Mouse (Mus musculus) midbrain, embryonic 14.5 days (tissue): Measurements from ENCODE around the gene Wdhd1. TPM values are rescaled to one million over a fixed set of nuclear protein-coding genes. Genes with fewer than 3 reads are reported as not detected.

Experiments
- ATAC-seq: fragments of 200-750 bp; cut with Nextera tagmentation; 2 replicates; pipeline ENCODE4 v1.8.0; 2017; ENCODE audit warnings: moderate number of reproducible peaks, moderate library complexity; ENCODE audit not compliant: low FRiP score, low TSS enrichment
- DNase-seq: peaks from one replicate; pipeline ENCODE4 v3.0.0-alpha.2; 2015
- H3K27ac ChIP-seq: fragments of 300-500 bp; sonication (generic); replicated peaks from 2 replicates; pipeline ENCODE4 v1.5.1; 2014; ENCODE audit warnings: mild to moderate bottlenecking, low read depth, low read length, moderate library complexity
- H3K27me3 ChIP-seq: fragments of 300-500 bp; sonication (generic); 2 replicates; pipeline ENCODE4 v1.6.1; 2014; ENCODE audit warnings: low read length, control low read depth, mixed read lengths; ENCODE audit not compliant: control insufficient read depth, insufficient read depth
- H3K36me3 ChIP-seq: fragments of 300-500 bp; sonication (generic); 2 replicates; pipeline ENCODE4 v1.6.1; 2014; ENCODE audit warnings: low read length, control low read depth; ENCODE audit not compliant: control insufficient read depth, insufficient read depth
- H3K4me1 ChIP-seq: fragments of 300-500 bp; sonication (generic); 2 replicates; pipeline ENCODE4 v1.6.1; 2014; ENCODE audit warnings: mild to moderate bottlenecking, antibody characterized with exemption, low read length, control low read depth; ENCODE audit not compliant: control insufficient read depth, insufficient read depth
- H3K4me2 ChIP-seq: fragments of 300-500 bp; sonication (generic); 2 replicates; pipeline ENCODE4 v1.6.1; 2014; ENCODE audit warnings: mild to moderate bottlenecking, low read length, moderate library complexity
- H3K4me3 ChIP-seq: fragments of 300-500 bp; sonication (generic); replicated peaks from 2 replicates; pipeline ENCODE4 v1.5.1; 2014; ENCODE audit warnings: low read depth, low read length
- H3K9ac ChIP-seq: fragments of 300-500 bp; sonication (generic); replicated peaks from 2 replicates; pipeline ENCODE4 v1.6.1; 2014; ENCODE audit warnings: mild to moderate bottlenecking, low read length, moderate library complexity
- H3K9me3 ChIP-seq: fragments of 300-500 bp; sonication (generic); 2 replicates; pipeline ENCODE4 v1.6.1; 2016; ENCODE audit warnings: low read length, control low read depth, mixed read lengths; ENCODE audit not compliant: control insufficient read depth
- WGBS: fragments of 180-500 bp; shearing (Covaris S2); extraction: QIAGEN DNeasy Blood & Tissue Kit; methylation state at CpG from one replicate; pipeline ENCODE4 v1.1.7; 2014; 5-methylcytosine and 5-hydroxymethylcytosine counted together
- polyA plus RNA-seq: library from polyadenylated mRNA; unstranded; fragments of >200 nt; fragmentation: Nextera tagmentation; extraction: Ambion mirVana; gene quantifications from 2 replicates; pipeline ENCODE4 v1.2.1, GENCODE M21; 2014

Wdhd1 gene
- polyA plus RNA-seq, 1 experiment from 2014 or later, result 21.1 TPM

DNA sequence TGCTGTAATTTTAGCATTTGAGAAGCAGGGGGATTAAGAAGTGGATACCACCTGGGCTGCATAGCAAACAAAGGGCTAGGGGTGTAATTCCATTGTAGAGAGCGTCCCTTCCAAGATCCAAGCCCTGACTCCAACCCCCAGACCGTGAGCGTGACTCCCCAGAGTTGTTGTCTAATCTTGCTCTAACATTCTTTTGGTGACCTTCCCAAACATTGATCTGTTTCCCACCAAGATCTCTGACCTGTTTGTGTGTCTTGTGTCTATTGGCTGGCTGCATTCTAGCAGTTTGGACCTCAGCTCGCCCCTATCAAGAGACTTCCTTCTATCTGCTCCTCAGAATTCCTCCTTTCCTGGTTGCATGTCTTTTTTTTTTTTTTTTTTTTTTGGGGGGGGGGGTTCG, 10.4 kb upstream of the Wdhd1 start:
- no peak overlapping the region for H3K27ac ChIP-seq
- WGBS, result 81% methylated on average over 5 of the region's 5 CpGs

DNA sequence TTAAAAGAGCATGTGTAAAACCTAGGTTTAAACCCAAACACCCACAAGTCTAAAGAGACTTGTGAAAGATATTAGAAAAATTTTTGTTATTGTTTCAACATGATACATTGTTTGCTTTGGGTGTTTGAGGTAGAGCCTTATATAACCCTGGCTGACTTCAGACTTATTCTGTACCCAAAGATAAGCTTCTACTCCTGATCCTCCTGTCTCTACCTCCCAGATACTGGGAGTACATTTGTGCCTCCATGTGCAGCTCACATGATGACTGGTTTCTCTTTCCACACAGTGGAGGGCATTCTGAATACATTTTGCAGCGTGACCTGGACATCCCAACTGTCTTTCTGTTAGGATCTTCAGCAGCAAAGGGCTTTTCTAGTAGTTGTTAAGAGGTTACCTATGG, 9.6 kb upstream of the Wdhd1 start:
- Histone ChIP-seq H3K36me3 (peaks cover 12% of the 10 kb centered on the region), H3K9ac (no peak overlapping the region), H3K4me3 (no peak overlapping the region), H3K9me3 (no peaks in the 10 kb centered on the region), H3K27me3 (no peaks in the 10 kb centered on the region), H3K4me2 (no peak overlapping the region), H3K27ac (no peak overlapping the region), H3K4me1 (no peaks in the 10 kb centered on the region)
- DNase-seq, result no peak
- no peak for ATAC-seq
- 86% methylated on average over 1 of the region's 1 CpGs for WGBS

More for the DNA sequence above, 10.4 kb upstream of the Wdhd1 start:
- ATAC-seq (no peak), DNase-seq (no peak)
- Histone ChIP-seq H3K36me3 (peaks cover 12% of the 10 kb centered on the region), H3K9me3 (no peaks in the 10 kb centered on the region), H3K4me3 (no peak overlapping the region), H3K27me3 (no peaks in the 10 kb centered on the region), H3K9ac (no peak overlapping the region), H3K4me2 (no peak overlapping the region), H3K4me1 (no peaks in the 10 kb centered on the region)

DNA sequence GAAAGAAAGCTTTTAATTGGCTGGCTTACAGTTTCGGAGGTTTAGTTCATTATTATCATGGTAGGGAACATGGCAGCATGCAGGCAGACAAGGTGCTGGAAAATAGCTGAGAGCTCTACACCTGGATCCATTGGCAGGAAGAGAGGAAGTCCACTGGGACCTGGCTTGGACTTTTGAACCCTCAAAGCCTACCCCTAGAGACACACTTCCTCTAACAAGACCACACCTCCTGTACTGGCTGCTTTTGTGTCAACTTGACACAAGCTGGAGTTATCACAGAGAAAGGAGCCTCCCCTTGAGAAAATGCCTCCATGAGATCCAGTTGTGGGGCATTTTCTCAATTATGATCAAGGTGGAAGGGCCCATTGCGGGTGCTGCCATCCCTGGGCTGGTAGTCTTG, 8.6 kb upstream of the Wdhd1 start:
- Histone ChIP-seq H3K4me3 (no peak overlapping the region), H3K4me1 (no peaks in the 10 kb centered on the region), H3K4me2 (no peak overlapping the region), H3K9ac (no peak overlapping the region), H3K36me3 (peaks cover 7% of the 10 kb centered on the region), H3K27me3 (no peaks in the 10 kb centered on the region), H3K27ac (no peak overlapping the region), H3K9me3 (no peaks in the 10 kb centered on the region)
- no peak for DNase-seq
- no peak for ATAC-seq
- 96% methylated on average over 2 of the region's 2 CpGs for WGBS

DNA sequence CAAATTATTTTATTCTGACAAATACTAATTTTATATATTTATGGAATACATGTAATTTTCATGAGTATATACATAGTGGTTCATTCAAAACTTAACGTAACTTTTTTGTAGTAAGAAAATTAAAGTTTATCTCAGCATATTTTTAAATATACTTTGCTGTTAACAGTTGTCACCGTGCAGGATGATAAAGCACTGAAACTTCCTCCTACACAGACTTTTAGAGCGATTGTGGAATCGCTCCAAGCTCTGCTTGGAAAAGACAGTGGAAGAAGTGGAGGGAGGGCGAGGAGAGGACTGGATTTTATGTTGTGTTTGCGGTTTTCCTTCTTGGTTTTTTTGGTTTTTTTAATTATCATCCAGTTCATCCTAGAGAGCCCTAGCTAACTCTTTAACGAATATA, 6.9 kb upstream of the Wdhd1 start:
- H3K4me2 ChIP-seq, result no peak overlapping the region
- no peaks in the 10 kb centered on the region for H3K36me3 ChIP-seq
- no peaks in the 10 kb centered on the region for H3K9me3 ChIP-seq
- no peak overlapping the region for H3K4me3 ChIP-seq
- no peak for DNase-seq
- no peaks in the 10 kb centered on the region for H3K27me3 ChIP-seq
- H3K9ac ChIP-seq, result no peak overlapping the region
- ATAC-seq, result no peak
- 96% methylated on average over 7 of the region's 7 CpGs for WGBS
- H3K27ac ChIP-seq, result no peak overlapping the region
- no peaks in the 10 kb centered on the region for H3K4me1 ChIP-seq

DNA sequence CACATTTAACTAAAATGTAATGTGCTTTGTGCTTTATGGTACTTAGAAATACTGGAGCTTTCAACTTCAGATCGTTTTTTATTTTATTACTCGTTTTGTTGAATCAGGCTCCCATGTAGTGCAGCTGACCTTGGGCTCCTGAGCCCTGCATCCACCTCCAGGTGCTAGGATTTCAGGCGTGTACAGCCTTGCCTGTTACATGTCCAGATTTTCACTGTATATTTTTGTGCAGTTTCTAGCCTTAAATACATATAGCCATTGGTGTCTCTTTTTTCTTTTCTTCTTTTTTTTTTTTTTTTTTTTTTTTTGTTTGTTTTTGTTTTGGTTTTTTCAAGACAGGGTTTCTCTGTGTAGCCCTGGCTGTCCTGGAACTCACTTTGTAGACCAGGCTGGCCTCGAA, 4.9 kb upstream of the Wdhd1 start:
- Histone ChIP-seq H3K4me2 (no peak overlapping the region), H3K36me3 (no peaks in the 10 kb centered on the region), H3K27me3 (no peaks in the 10 kb centered on the region), H3K4me3 (no peak overlapping the region), H3K9ac (no peak overlapping the region), H3K4me1 (peaks cover 8% of the 10 kb centered on the region), H3K9me3 (no peaks in the 10 kb centered on the region), H3K27ac (no peak overlapping the region)
- ATAC-seq, result no peak
- DNase-seq, result no peak
- WGBS, result 94% methylated on average over 4 of the region's 4 CpGs

DNA sequence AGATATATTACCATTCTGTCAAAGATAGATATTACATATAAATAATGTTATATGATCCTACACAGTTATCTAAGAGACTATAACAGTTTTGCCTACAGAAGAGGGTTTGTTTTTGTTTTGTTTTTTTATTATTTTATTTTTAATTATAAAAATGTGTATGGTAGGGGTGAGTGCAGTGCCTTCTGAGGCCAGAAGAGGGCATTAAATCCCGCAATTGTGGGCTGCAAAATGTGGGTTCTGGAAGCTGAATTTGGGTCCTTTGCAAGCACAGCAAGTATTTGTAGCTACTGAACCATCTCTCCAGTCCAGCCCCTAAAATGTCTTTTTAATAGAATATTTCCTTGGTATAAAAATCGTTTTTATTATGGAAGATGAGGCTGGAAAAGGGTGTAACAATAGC, 2.4 kb upstream of the Wdhd1 start:
- H3K27me3 ChIP-seq, result no peaks in the 10 kb centered on the region
- H3K36me3 ChIP-seq, result 0 out of 2 replicates have a peak, but pooled peaks cover 3% of the 10 kb centered on the region
- no peak for ATAC-seq
- no peak overlapping the region for H3K9ac ChIP-seq
- H3K4me1 ChIP-seq, result peaks cover 14% of the 10 kb centered on the region
- H3K4me3 ChIP-seq, result no peak overlapping the region
- no peak overlapping the region for H3K27ac ChIP-seq
- no peaks in the 10 kb centered on the region for H3K9me3 ChIP-seq
- no peak for DNase-seq
- H3K4me2 ChIP-seq, result no peak overlapping the region
- 83% methylated on average over 2 of the region's 2 CpGs for WGBS

DNA sequence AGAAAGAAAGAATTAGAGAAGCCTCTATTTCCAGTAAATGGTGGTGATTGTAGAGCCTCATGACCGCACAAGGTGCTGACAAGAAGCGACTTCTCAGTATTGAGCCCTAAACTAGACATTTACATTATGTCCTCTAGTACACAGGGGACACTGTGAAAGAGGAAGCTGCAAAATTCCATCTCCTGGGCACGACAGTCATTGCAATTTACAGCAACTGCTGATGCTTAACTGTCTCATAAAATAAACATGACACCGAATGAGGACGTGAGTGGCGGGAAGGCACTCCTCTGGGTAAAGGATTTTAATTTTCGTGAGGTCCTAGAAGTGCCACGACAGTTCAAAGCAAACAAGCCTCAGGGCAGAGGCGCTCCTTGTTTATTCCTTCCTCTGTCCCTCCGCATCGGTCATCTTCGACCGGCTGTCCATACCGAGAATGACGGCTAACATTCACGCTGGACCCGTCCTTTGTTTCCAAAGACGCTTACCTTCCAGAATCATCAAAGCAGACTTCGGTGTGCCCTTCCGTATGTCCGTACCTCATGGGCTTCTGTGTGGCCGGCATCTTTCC, 537 bp downstream of the Wdhd1 start:
- peak overlapping the region; percentile 82 for H3K4me3 ChIP-seq
- H3K9ac ChIP-seq, result peak overlapping the region; percentile 75
- H3K27me3 ChIP-seq, result no peaks in the 10 kb centered on the region
- DNase-seq, result peak; percentile 56
- peak; percentile 21 for ATAC-seq
- no peaks in the 10 kb centered on the region for H3K9me3 ChIP-seq
- WGBS, result 2% methylated on average over 22 of the region's 22 CpGs
- H3K36me3 ChIP-seq, result peaks cover 17% of the 10 kb centered on the region
- peak overlapping the region; percentile 95 for H3K27ac ChIP-seq
- peak overlapping the region; percentile 73 for H3K4me2 ChIP-seq
- peaks cover 14% of the 10 kb centered on the region for H3K4me1 ChIP-seq

DNA sequence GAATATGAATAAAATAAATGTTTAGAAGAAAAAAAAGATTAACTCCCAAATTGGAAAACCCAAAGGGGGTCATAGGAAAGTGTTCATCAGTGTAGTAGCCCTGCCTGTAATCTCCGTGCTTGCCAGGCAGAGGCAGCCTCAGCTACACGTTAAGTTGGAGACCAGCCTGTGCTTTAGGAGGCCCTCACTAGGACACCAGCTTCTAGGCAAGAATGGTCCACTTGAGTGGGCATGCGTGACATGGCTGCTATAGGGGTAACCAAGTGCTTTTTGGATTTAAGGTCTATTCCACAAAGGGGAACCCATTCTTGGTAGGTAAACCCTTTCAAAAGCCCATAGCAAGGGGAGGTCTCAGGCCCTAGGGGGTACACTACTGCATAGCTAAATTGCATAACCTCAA, 1.2 kb downstream of the Wdhd1 start:
- Histone ChIP-seq H3K4me3 (peak overlapping the region; percentile 82), H3K36me3 (peaks cover 21% of the 10 kb centered on the region), H3K27ac (no peak overlapping the region), H3K4me2 (peak overlapping the region; percentile 73), H3K27me3 (no peaks in the 10 kb centered on the region), H3K9ac (peak overlapping the region; percentile 32; the same call in 1 of the 2 replicates), H3K4me1 (peaks cover 14% of the 10 kb centered on the region), H3K9me3 (no peaks in the 10 kb centered on the region)
- WGBS, result 26% methylated on average over 3 of the region's 3 CpGs
- DNase-seq (no peak), ATAC-seq (no peak)

DNA sequence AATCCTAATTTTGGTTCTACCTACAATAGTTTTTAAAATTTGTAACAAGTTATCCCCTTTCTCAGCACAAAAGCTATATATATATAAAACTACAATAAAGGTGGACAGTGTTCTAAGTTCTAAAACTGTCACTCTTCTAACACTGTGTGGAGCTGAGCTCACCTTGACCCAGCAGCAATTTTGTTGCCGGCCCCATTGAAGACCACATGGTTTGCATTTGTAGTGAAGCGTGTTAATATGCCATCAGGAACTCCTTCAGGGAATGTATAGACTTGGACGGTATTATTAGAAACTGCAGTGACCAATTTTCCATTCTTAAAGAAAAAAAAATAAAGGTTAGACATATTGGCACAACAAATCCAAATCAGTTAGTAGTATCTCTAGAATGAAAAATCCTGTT, 2.9 kb downstream of the Wdhd1 start:
- Histone ChIP-seq H3K27ac (no peak overlapping the region), H3K36me3 (peaks cover 36% of the 10 kb centered on the region), H3K27me3 (no peaks in the 10 kb centered on the region), H3K9me3 (no peaks in the 10 kb centered on the region), H3K4me2 (no peak overlapping the region), H3K9ac (no peak overlapping the region), H3K4me1 (peaks cover 14% of the 10 kb centered on the region), H3K4me3 (no peak overlapping the region)
- DNase-seq (no peak), ATAC-seq (no peak)
- WGBS, result 87% methylated on average over 3 of the region's 3 CpGs
